Mouse (Mus musculus) liver, embryonic 15.5 days (tissue): Measurements from ENCODE around the gene Brsk1. TPM values are rescaled to one million over a fixed set of nuclear protein-coding genes. Genes with fewer than 3 reads are reported as not detected.

Source experiments
- ATAC-seq: fragments of 200-750 bp; cut with Nextera tagmentation; 2 replicates; pipeline ENCODE4 v1.8.0; 2017; ENCODE audit warnings: moderate number of reproducible peaks, mild to moderate bottlenecking, moderate library complexity; ENCODE audit not compliant: insufficient read depth
- H3K27ac ChIP-seq: fragments of 300-500 bp; sonication (generic); replicated peaks from 2 replicates; pipeline ENCODE4 v1.5.1; 2015; ENCODE audit warnings: mild to moderate bottlenecking, inconsistent platforms
- H3K27me3 ChIP-seq: fragments of 300-500 bp; sonication (generic); 2 replicates; pipeline ENCODE4 v1.6.1; 2015; ENCODE audit warnings: mild to moderate bottlenecking, inconsistent platforms
- H3K36me3 ChIP-seq: fragments of 300-500 bp; sonication (generic); replicated peaks from 2 replicates; pipeline ENCODE4 v1.6.1; 2015; ENCODE audit warnings: moderate library complexity, mild to moderate bottlenecking, inconsistent platforms
- H3K4me1 ChIP-seq: fragments of 300-500 bp; sonication (generic); replicated peaks from 2 replicates; pipeline ENCODE4 v1.6.1; 2015; ENCODE audit warnings: inconsistent platforms
- H3K4me2 ChIP-seq: fragments of 300-500 bp; sonication (generic); 2 replicates; pipeline ENCODE4 v1.6.1; 2015; ENCODE audit warnings: moderate library complexity, mild to moderate bottlenecking, inconsistent platforms
- H3K4me3 ChIP-seq: fragments of 300-500 bp; sonication (generic); replicated peaks from 2 replicates; pipeline ENCODE4 v1.5.1; 2015; ENCODE audit warnings: mild to moderate bottlenecking, inconsistent platforms
- H3K9ac ChIP-seq: fragments of 300-500 bp; sonication (generic); 2 replicates; pipeline ENCODE4 v1.6.1; 2015; ENCODE audit warnings: moderate library complexity, mild to moderate bottlenecking, inconsistent platforms
- H3K9me3 ChIP-seq: fragments of 300-500 bp; sonication (generic); replicated peaks from 2 replicates; pipeline ENCODE4 v1.6.1; 2016; ENCODE audit warnings: inconsistent platforms
- WGBS: fragments of 180-500 bp; shearing (Covaris S2); methylation state at CpG from one replicate; pipeline ENCODE4 v1.1.7; 2015; ENCODE audit warnings: mixed read lengths; ENCODE audit not compliant: insufficient replicate concordance; 5-methylcytosine and 5-hydroxymethylcytosine counted together
- polyA plus RNA-seq: library from polyadenylated mRNA; unstranded; fragments of >200 nt; fragmentation: Nextera tagmentation; extraction: Ambion mirVana; gene quantifications from 2 replicates; pipeline ENCODE4 v1.2.1, GENCODE M21; 2015

Gene Brsk1
- polyA plus RNA-seq, 1 experiment from 2014 or later, result 0.12 TPM

DNA sequence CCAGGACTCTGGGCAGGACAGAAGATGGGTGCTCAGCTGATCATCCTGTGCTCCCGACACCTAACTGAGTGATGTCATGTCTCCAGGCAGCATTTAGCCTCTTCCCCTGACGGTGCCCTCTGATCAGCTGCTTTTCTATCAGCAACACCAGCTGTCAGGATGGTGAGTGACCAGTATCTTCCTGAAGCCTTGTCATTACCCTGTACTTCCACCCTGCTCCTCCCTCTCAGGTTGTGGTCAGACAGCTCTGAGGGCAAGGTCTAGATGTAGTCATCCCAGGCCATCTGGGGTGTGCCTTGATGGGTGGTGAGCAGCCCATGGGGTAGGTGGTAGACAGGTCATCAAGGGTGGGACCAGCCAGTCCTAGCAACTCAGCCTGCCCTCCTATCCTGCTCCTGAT lies 58.8 kb downstream of the Brsk1 start:
- ATAC-seq, result peak; percentile 7
- Histone ChIP-seq H3K9ac (peak overlapping the region; percentile 2), H3K27ac (peak overlapping the region; percentile 93), H3K4me2 (peak overlapping the region; percentile 25; the same call in 1 of the 2 replicates), H3K4me3 (no peak overlapping the region), H3K27me3 (no peaks in the 10 kb centered on the region), H3K9me3 (no peaks in the 10 kb centered on the region), H3K4me1 (peaks cover 91% of the 10 kb centered on the region), H3K36me3 (peaks cover 33% of the 10 kb centered on the region)
- WGBS, result 33% methylated on average over 2 of the region's 2 CpGs

DNA sequence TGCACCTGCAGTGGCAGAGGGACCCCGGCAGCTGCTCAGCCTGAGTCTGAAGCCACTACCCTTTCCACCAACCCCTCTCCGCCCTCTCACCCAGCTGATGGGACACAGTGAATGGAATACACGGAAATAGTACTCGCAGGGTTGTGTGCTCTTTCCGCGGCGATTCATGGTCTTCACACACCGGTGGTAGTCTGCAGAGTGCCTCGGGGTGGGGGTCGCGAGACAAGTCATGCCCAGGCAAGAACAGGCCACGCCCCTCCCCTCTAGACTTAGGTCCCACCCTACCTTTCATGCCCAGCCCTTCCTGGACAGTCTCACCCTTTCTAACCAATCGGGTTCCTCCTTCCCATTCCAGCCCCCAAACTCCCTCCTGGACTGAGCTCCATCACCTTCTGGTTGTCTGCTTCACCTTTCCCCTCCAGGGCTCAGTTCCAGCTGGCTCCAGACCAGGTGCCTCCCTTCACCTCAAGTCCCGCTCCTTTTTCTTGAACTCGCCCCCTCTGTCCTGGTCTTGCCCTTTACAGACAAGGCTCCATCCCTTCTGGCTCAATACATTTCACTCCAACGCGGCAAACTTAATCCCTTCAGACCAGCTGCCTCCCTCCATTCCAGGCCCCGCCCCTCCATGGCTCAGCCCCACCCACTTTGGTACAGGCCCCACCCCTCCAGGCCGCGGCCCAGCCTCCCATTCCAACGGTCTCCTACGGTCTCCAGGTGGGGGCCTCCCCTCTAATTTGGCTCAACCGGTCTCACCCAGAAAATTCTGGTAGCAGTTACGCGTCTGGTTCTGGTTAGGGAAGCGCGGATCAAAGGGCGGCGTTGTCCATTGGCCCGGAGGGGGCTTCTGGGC lies 61.8 kb downstream of the Brsk1 start:
- H3K9ac ChIP-seq, result peak overlapping the region; percentile 64
- peaks cover 60% of the 10 kb centered on the region for H3K4me1 ChIP-seq
- H3K36me3 ChIP-seq, result peaks cover 8% of the 10 kb centered on the region
- peak overlapping the region; percentile 85 for H3K4me2 ChIP-seq
- no peaks in the 10 kb centered on the region for H3K9me3 ChIP-seq
- peak; percentile 75 for ATAC-seq
- 3% methylated on average over 30 of the region's 30 CpGs for WGBS
- H3K27me3 ChIP-seq, result no peaks in the 10 kb centered on the region
- peak overlapping the region; percentile 88 for H3K27ac ChIP-seq
- peak overlapping the region; percentile 67 for H3K4me3 ChIP-seq

DNA sequence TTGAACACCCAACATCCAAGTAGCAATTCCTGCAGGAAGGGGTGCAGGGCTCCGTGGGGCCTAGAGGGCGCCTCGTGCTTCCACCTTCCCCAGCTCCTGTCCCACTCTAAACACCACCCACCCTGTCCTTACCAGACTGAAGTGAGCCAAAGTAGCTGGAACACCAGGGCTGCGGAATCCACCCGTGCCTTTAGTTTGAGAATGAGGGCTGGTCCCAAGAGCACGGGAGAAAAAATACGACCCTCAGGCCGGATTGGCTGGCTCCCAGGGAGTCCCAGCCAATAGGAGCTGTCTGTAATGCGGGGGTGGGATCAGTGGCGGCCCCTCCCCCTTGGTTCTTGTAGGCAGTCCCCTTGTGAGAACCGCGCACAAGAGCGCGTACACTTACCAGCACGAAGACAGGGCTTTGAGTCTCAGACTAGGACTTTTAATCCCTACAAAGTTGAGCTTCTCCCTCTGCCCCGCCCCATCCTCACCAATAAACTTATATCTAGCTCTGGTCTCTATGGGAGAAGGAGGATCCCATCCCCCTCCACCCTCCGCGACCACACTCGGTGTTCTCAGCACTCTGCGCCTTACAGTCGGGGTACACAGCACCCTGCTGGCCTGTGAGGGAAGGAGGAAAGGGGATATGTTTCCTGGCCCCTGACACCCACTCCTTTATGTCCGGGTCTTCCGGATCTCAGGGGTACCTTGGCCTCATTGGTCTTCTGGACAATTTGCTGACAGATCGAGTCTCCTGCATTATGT lies 62.6 kb downstream of the Brsk1 start, which contains the start of gene Cox6b2:
Gene Cox6b2 (minus strand): TSS at position 274 of the 750 bp plus-strand sequence.
- H3K4me1 ChIP-seq, result peaks cover 52% of the 10 kb centered on the region

DNA sequence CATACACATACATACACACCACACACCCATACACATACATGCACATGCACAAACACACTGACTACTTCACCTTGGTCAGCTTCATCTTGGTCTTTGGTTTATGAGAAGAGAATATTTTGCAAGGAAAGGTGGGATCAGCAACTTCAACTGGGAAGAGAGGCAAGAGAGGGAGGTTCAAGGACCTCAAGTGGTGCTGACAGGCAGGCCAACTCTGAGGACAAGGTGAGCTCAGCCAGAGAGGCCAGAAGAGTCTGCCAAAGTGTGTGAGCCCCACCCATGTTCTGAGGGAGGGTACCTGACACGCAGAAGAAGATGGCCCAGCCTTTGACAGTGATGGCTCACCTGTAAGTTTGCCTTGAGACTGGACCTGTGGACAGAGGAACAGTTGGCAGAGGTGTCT lies 69.3 kb downstream of the Brsk1 start:
- no peaks in the 10 kb centered on the region for H3K36me3 ChIP-seq
- no peak overlapping the region for H3K27ac ChIP-seq
- 41% methylated on average over 1 of the region's 1 CpGs for WGBS
- H3K4me3 ChIP-seq, result no peak overlapping the region
- no peak for ATAC-seq
- no peak overlapping the region for H3K4me2 ChIP-seq
- H3K4me1 ChIP-seq, result no peaks in the 10 kb centered on the region
- peaks cover 25% of the 10 kb centered on the region; the same call in 1 of the 2 replicates for H3K27me3 ChIP-seq
- H3K9ac ChIP-seq, result no peak overlapping the region
- H3K9me3 ChIP-seq, result no peaks in the 10 kb centered on the region

More for the DNA sequence above, 62.6 kb downstream of the Brsk1 start, which contains the start of gene Cox6b2:
- no peaks in the 10 kb centered on the region for H3K27me3 ChIP-seq
- H3K36me3 ChIP-seq, result peaks cover 8% of the 10 kb centered on the region
- H3K9ac ChIP-seq, result peak within 1 kb of the TSS; percentile 64
- H3K9me3 ChIP-seq, result no peaks in the 10 kb centered on the region
- peak within 1 kb of the TSS; percentile 88 for H3K27ac ChIP-seq
- H3K4me2 ChIP-seq, result peak within 1 kb of the TSS; percentile 85
- H3K4me3 ChIP-seq, result peak within 1 kb of the TSS; percentile 67
- 3% methylated on average over 24 of the region's 24 CpGs for WGBS
- peak; percentile 80 for ATAC-seq

DNA sequence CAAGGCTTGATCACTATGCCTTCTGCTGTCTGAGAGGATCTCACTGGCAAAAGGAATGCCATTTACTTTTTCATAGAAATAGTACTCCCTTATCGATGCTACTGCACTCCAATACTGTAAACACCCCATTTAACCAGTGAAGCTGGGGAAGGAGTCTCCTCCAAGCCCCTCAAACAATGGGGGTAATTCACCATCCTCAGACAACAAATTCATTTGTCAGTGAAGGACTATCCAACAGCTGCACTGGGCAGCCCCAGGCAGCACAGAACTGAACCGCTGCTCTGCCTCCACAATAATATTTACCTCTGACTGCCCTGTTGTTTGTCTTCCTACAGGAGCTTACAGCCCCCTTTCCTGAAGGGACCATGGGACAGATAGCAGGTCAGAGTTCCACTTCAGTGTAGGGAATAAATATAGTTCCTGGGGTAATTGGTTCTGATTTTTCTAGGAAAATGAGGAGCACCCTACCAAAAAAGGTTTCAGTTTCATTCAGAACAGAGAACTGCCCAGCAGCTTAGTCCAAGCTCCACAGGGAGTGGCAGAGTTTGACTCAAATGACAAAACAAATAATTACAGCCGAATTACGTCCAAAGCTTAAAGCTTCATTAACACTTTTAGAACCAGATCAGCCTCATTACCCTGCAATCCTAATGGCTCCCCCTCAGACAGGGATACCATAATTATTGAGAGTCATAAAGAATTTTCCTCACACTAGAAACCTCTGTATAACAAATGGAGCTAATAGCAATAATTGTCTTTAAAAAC lies 74.7 kb downstream of the Brsk1 start:
- Histone ChIP-seq H3K4me1 (no peaks in the 10 kb centered on the region), H3K4me3 (no peak overlapping the region), H3K27me3 (peaks cover 38% of the 10 kb centered on the region), H3K27ac (no peak overlapping the region), H3K9me3 (no peaks in the 10 kb centered on the region), H3K4me2 (0 out of 2 replicates have a peak overlapping the region, but pooled peaks have one; percentile 8), H3K36me3 (no peaks in the 10 kb centered on the region), H3K9ac (no peak overlapping the region)
- WGBS, result 21% methylated on average over 4 of the region's 4 CpGs
- ATAC-seq, result no peak

Other genes with a start within 250 kb of the Brsk1 start
- gene Rdh13, start 245.0 kb upstream of the Brsk1 start, polyA plus RNA-seq, result 4.5 and 4.6 TPM in 2 replicates
- 1.4 and 1.8 TPM in 2 replicates for gene Eps8l1, start 229.9 kb upstream of the Brsk1 start, polyA plus RNA-seq
- gene Ppp1r12c, start 188.9 kb upstream of the Brsk1 start, polyA plus RNA-seq, result 17.4 and 20.9 TPM in 2 replicates
- 11.7 and 16.9 TPM in 2 replicates for gene Tnnt1, start 174.2 kb upstream of the Brsk1 start, polyA plus RNA-seq
- gene Tnni3, start 166.4 kb upstream of the Brsk1 start, polyA plus RNA-seq, result 0.39 and 1.3 TPM in 2 replicates
- 0.07 and 0.26 TPM in 2 replicates for gene Dnaaf3, start 158.2 kb upstream of the Brsk1 start, polyA plus RNA-seq
- 0.35 and 0.77 TPM in 2 replicates for gene Syt5, start 143.1 kb upstream of the Brsk1 start, polyA plus RNA-seq
- gene Ptprh, start 86.6 kb upstream of the Brsk1 start, polyA plus RNA-seq, result not detected in 2 replicates
- gene Tmem86b, start 59.2 kb upstream of the Brsk1 start, polyA plus RNA-seq, result 34.4 and 39.1 TPM in 2 replicates
- gene Ppp6r1, start 31.6 kb upstream of the Brsk1 start, polyA plus RNA-seq, result 6.5 and 8.1 TPM in 2 replicates
- gene Hspbp1, start 5.5 kb upstream of the Brsk1 start, polyA plus RNA-seq, result 54.4 and 58.1 TPM in 2 replicates
- gene Tmem150b, start 34.6 kb downstream of the Brsk1 start, polyA plus RNA-seq, result 0.14 and 0.37 TPM in 2 replicates
- gene Kmt5c, start 49.5 kb downstream of the Brsk1 start, polyA plus RNA-seq, result 50.1 and 56.1 TPM in 2 replicates
- 66.0 and 79.3 TPM in 2 replicates for gene Cox6b2, start 62.5 kb downstream of the Brsk1 start, polyA plus RNA-seq
- gene Fam71e2, start 80.7 kb downstream of the Brsk1 start, polyA plus RNA-seq, result not detected in 2 replicates
- gene Il11, start 92.3 kb downstream of the Brsk1 start, polyA plus RNA-seq, result 0.06 TPM in 1 of 2 replicates, not detected in the other
- 0.21 TPM in 1 of 2 replicates, not detected in the other for gene Tmem190, start 92.3 kb downstream of the Brsk1 start, polyA plus RNA-seq
- 9.5 and 10.3 TPM in 2 replicates for gene Tmem238, start 99.1 kb downstream of the Brsk1 start, polyA plus RNA-seq
- gene Rpl28, start 102.3 kb downstream of the Brsk1 start, polyA plus RNA-seq, result 169 and 173 TPM in 2 replicates
- gene Ube2s, start 122.0 kb downstream of the Brsk1 start, polyA plus RNA-seq, result 302 and 318 TPM in 2 replicates
- gene Shisa7, start 154.1 kb downstream of the Brsk1 start, polyA plus RNA-seq, result not detected in 2 replicates
- 3.7 and 3.8 TPM in 2 replicates for gene Isoc2b, start 179.7 kb downstream of the Brsk1 start, polyA plus RNA-seq
- 0.68 and 0.77 TPM in 2 replicates for gene Isoc2a, start 186.5 kb downstream of the Brsk1 start, polyA plus RNA-seq
- gene Gm36210, start 215.9 kb downstream of the Brsk1 start, polyA plus RNA-seq, result not detected in 2 replicates
- 1.7 TPM in 2 replicates for gene Zfp628, start 224.6 kb downstream of the Brsk1 start, polyA plus RNA-seq
- 0.23 and 0.45 TPM in 2 replicates for gene Nat14, start 231.4 kb downstream of the Brsk1 start, polyA plus RNA-seq
- gene Ssc5d, start 235.2 kb downstream of the Brsk1 start, polyA plus RNA-seq, result 0.15 TPM in 2 replicates